Mouse (Mus musculus) right cerebral cortex, adult 18-20 months (tissue): ENCODE measurements at regions not wholly inside any gene's neighbourhood (a gene's known extent, or its start where the extent isn't known, plus 50 kb on each side); places are given as distances from the start of the nearest gene placed in this dataset.
"Not testable (repeated sequence)": the region's sequence is repeated elsewhere in the genome, so short reads cannot be mapped to it uniquely, and the experiment has no call there.

Source experiments
- DNase-seq: peaks from one replicate; pipeline ENCODE4 v3.0.0; 2022; ENCODE audit warnings: mixed read lengths

DNA sequence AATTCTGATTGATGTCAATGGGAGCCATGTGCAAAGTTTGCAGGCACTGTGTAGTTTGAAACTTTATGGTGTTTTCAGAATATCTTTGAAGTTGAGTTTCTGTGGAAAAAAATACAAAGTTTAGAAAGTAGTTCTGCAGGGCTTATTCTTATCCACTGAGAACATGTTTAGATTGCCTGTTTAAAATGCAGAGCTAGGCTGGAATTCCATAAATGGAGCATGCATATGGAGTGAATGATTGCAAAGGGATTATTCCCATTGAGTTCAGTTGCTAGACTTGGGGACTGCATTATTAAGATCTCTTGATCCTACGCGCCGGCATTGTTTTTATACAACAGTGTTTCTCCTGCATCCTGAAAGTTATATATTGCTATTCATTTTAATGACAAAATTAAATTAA, 397.8 kb upstream of the Gm21833 start:
- DNase-seq, result no peak

DNA sequence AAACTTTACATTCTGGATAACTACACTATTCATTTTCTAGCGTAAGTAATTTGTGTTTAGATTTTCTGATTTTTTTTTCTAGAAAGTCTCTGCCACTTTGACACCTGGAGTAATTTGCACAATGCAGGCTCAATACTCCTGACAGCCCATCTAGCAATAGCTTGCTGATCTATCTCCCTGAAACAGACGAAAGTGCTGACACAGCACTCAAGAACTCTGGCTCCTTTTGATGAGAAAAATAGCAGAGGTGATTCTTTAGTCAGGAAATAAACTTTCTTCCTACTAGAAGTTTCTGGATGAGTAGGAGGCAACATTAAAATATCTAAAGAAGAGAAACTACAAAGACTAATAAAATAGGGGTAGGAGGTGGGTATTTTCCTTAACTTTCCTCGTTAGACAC, 397.1 kb upstream of the Gm21833 start:
- DNase-seq, result no peak

DNA sequence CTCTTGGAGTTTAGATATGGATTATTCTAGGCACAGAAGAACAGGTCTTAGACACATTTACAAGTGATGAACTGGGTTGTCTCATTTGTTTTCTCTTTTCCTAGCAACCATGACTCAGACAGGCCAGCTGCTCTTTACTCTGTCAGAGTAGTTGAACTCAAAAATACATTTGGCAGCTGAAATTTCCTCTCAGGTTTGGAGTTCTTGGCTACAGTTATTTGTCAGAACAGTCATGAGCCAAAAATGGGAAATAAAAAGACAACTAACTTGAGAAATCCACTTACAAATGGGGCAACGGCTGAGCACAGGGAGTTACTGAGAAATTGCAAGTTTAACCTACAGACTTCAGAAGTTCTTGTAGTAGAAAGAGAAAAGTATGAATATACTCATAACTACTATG, 396.4 kb upstream of the Gm21833 start:
- peak; percentile 80 for DNase-seq

DNA sequence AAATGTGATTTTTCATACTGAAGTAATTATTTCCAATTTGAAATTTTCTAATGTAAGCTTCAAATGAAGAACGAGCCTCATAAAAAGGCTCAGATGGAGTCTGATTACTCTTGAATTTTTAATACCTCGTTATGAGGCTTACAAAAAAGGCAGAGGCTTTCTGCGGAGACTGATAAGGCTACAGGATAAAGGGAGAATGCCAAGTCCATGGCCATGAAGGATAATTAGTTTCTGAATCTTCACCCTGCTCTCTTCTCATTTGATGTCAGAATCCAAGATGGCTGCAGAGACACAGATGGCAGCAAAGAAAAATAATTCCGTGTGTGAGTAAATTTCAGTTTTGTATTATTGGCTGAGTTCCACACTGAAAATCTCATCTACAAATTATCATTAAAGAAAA, 367.3 kb upstream of the Gm21833 start:
- no peak for DNase-seq

DNA sequence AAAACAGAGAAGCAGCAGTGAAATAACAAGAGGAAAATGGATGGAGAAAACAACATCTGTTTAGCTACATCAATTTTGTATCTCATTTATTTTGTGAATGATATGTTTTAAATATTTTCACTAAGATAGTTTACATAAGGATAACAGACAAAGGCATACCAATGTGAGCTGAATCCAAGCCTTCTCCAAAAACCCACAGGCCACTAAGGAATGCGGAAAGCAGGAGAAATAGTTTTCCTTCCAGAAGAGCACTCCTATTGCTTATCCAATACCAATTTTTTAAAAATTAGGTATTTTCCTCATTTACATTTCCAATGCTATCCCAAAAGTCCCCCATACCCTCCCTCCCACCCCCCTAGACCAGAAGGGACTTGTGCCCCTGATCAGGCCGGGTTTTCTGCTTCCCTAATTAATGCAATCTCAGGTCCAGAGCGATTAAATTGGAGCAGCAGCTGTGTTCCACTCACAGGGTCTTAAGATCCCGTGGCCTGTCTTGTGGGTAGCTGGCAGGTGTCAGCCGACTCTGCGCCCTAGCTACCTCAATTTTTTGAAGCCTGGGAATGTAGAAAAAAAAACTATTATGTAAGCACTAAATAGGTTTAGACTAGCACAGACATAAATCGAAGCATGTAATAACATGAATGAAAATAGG, 357.3 kb upstream of the Gm21833 start:
- DNase-seq, result no peak

DNA sequence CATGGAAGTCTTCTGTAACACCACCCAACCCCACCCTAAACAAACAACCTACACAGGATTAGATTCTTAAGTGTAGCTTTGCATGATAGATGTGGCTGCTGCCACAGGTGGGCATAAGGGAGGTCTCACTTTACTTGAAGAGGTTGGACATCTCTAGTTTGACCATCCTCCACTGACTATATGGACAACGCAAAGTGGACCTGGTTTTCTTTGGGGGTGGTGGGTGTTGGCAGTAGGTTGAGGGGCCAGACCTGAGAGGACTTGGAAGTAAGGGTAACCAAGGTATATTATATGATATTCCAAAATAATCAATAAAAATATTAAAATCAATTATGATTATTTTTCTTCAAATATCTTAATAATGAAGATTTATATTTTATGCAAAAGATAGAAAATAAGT, 307.8 kb upstream of the Gm21833 start:
- DNase-seq, result no peak

DNA sequence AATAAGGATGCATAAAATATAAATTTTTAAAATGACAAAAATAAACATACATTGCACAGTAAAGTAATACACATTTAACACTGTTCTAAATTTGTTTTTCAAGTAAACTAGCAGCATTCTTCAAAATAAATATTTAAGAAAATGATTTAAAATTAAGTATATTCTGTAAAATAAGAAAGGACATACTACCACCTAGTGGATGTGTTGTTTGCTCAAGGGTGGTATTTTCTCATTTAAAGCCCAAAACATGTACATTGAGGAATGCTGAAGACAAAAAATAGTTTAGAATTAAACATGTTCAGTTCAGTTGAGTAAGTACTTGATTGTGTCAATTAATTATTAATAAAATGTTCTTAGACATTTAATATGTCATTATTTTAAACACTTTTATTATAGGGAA, 306.6 kb upstream of the Gm21833 start:
- no peak for DNase-seq

DNA sequence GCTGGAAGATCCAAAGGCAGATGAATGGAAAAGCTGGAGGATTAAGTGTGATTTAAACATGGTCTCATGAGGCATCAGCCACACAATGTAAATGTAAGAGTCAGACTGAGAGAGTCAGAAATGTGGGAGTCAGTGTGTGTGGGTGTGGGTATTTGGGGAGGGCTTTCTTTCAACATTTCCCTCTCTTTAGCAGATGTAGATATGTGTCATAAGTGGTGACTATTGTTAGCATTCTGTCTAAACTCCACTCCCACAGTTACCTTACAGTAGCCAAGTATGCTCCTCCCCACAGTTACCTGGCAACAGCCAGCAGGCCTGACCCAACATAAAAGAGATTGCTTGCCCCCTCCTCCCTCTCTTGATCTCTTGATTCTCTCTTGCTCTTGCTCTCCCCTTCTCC, 263.8 kb upstream of the Gm21833 start:
- DNase-seq, result peak; percentile 16

DNA sequence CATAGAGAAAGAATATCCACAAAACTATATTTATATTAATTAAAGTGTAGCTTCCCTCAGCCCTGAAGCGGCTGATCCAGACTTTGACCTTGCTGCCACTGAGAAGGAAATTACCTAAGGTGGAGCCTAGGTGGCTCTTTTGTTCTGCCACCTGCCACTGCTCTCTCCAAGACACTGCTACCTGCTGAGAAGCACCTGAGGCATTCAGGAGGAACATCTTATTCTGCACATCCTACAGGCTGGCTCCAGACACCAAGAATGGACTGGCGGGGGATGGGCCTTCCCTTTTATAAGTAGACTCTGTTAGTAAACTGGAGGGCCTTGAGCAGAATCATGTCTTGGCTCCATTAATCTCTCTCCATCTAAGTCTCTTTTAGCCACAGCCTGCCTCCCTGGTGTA, 231.7 kb upstream of the Gm21833 start:
- not testable (repeated sequence) for DNase-seq

DNA sequence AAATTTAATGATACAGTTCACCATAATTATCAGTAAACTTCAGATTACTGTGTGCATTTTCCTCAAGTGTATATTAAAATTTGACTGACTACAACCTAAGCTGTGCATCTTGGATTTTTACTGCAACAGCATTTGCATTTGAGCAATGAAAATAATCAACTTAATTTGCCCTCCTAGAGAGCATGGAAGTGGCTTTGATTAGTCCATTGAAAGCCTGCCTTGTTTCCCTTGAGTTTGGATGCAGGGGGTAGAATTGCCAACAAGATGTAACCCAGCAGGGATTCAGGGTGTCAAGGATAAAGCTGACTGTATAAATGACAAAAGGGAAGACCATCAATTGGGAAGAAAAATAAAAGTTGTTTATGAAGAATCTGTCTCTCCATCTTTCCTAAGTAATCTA, 226.1 kb upstream of the Gm21833 start:
- no peak for DNase-seq
